Comparison of ENCODE assay signal across 8 mouse cellular contexts in genomic region chr1:75398761-75399402, GRCm38 (mm10). TPM values are rescaled to one million over a fixed set of nuclear protein-coding genes. Genes with fewer than 3 reads are reported as not detected.
DNase-seq lines count a peak whose midpoint lies in the region; ATAC-seq lines count a peak whose summit lies in the region.

No protein-coding gene starts in this region.

- H3K9ac ChIP-seq in forebrain, embryonic 14.5 days (ENCODE audit: low read length) = no peak overlapping the region

- no peak overlapping the region for H3K4me3 ChIP-seq in forebrain, embryonic 14.5 days (ENCODE audit: low read depth, low read length)

- H3K36me3 ChIP-seq in forebrain, embryonic 14.5 days (ENCODE audit: control insufficient read depth, insufficient read depth, low read length) = peaks cover 11% of the 10 kb centered on the region; the same call in 1 of the 2 replicates

- no peak overlapping the region for H3K27ac ChIP-seq in forebrain, embryonic 14.5 days (ENCODE audit: low read depth, low read length)

- peak; percentile 56 for DNase-seq in right cerebral cortex, adult 18-20 months
- DNase-seq in right cerebral cortex, postnatal 36 days (ENCODE audit: low spot score in 2 of 2) = no peak
- peak; percentile 47 for DNase-seq in c-Kit-positive CD71-positive TER-119-negative erythroid progenitor cells, embryonic 14.5 days (ENCODE audit: low read depth)
- peak; percentile 80 for DNase-seq in forebrain, embryonic 14.5 days (ENCODE audit: low spot score)
- DNase-seq in layer of hippocampus, postnatal 14 days (ENCODE audit: low spot score in 2 of 2) = peak; percentile 49 to 61
- peak; percentile 84 for DNase-seq in mesoderm, embryonic 11.5 days (ENCODE audit: low read depth, low spot score)
- DNase-seq in testis, postnatal 10 days (ENCODE audit: low spot score) = peak; percentile 82

- no peaks in the 10 kb centered on the region for H3K27me3 ChIP-seq in forebrain, embryonic 14.5 days (replicated peaks; ENCODE audit: control insufficient read depth, insufficient read depth, low read length)

- WGBS in forebrain, embryonic 14.5 days = 9% methylated on average over 9 of the region's 9 CpGs

- H3K9me3 ChIP-seq in forebrain, embryonic 14.5 days (replicated peaks; ENCODE audit: control insufficient read depth, low read length) = no peaks in the 10 kb centered on the region

- ATAC-seq in forebrain, embryonic 14.5 days = peak; percentile 62
- ATAC-seq in hematopoietic stem cell, adult 5-6 weeks (replicated peaks in 1 of 2; ENCODE audit: insufficient read depth in 1 of 2, low FRiP score in 2 of 2, low TSS enrichment in 1 of 2, low read depth in 1 of 2, poor library complexity in 2 of 2, severe bottlenecking in 2 of 2) = peak; percentile 90

- H3K4me1 ChIP-seq in forebrain, embryonic 14.5 days (ENCODE audit: control insufficient read depth, insufficient read depth, low read length) = peaks cover 12% of the 10 kb centered on the region

- no peak overlapping the region for H3K4me2 ChIP-seq in forebrain, embryonic 14.5 days (ENCODE audit: low read length)

RNA-seq across cellular contexts. Expression of gene Speg, which starts 23.8 kb away (rescaled TPM):
- 8.3 and 8.8 TPM in 2 replicates for polyA plus RNA-seq in forebrain, embryonic 14.5 days (2014; fragmentation: Nextera tagmentation; extraction: Ambion mirVana)
- total RNA-seq in hematopoietic stem cell, adult 5-6 weeks (2017) = 2.4 and 3.9 TPM in 2 replicates
- 100 to 1,000 TPM; 184 TPM for total RNA-seq in layer of hippocampus, postnatal 14 days (2021)

RNA-seq across cellular contexts. Expression of gene Gmppa, which starts 36.8 kb away (rescaled TPM):
- polyA plus RNA-seq in forebrain, embryonic 14.5 days (2014; fragmentation: Nextera tagmentation; extraction: Ambion mirVana) = 72.4 and 76.0 TPM in 2 replicates
- total RNA-seq in hematopoietic stem cell, adult 5-6 weeks (2017) = 70.0 and 84.8 TPM in 2 replicates
- 10 to 100 TPM; 56.0 to 62.2 TPM for total RNA-seq in layer of hippocampus, postnatal 14 days (2021)

RNA-seq across cellular contexts. Expression of gene Des, which starts 38.8 kb away (rescaled TPM):
- 1.3 and 1.4 TPM in 2 replicates for polyA plus RNA-seq in forebrain, embryonic 14.5 days (2014; fragmentation: Nextera tagmentation; extraction: Ambion mirVana)
- not detected in 2 replicates for total RNA-seq in hematopoietic stem cell, adult 5-6 weeks (2017)
- 1 to 10 TPM; 1.6 to 1.8 TPM for total RNA-seq in layer of hippocampus, postnatal 14 days (2021)

RNA-seq across cellular contexts. Expression of gene Asic4, which starts 51.4 kb away (rescaled TPM):
- 0.76 and 0.84 TPM in 2 replicates for polyA plus RNA-seq in forebrain, embryonic 14.5 days (2014; fragmentation: Nextera tagmentation; extraction: Ambion mirVana)
- not detected in 2 replicates for total RNA-seq in hematopoietic stem cell, adult 5-6 weeks (2017)
- total RNA-seq in layer of hippocampus, postnatal 14 days (2021) = 10 to 100 TPM; 14.3 to 14.7 TPM

Comparison
In these comparisons a context has a peak if more than half of its experiments do, and no peak if none do; other contexts are left out.
1. DNase-seq: peak in right cerebral cortex, adult 18-20 months (single experiment), c-Kit-positive CD71-positive TER-119-negative erythroid progenitor cells, embryonic 14.5 days (single experiment), forebrain, embryonic 14.5 days (single experiment), layer of hippocampus, postnatal 14 days (2 of 2), mesoderm, embryonic 11.5 days (single experiment) and testis, postnatal 10 days (single experiment); none in right cerebral cortex, postnatal 36 days (0 of 2).
2. RNA of gene Speg, which starts 23.8 kb away (total RNA-seq): 184 TPM in layer of hippocampus, postnatal 14 days; 2.4 to 3.9 TPM in hematopoietic stem cell, adult 5-6 weeks; every median in the first group is over 10 times any median in the second.